Comparison of ENCODE assay signal across 8 mouse cellular contexts in genomic region chr1:128456844-128457445, GRCm38 (mm10). TPM values are rescaled to one million over a fixed set of nuclear protein-coding genes. Genes with fewer than 3 reads are reported as not detected.
DNase-seq lines count a peak whose midpoint lies in the region.

No protein-coding gene starts in this region.

- H3K27ac ChIP-seq in heart, embryonic 10.5 days, result peak overlapping the region; percentile 44; the same call in 1 of the 2 replicates

- H3K27me3 ChIP-seq in heart, embryonic 10.5 days (ENCODE audit: insufficient read depth, poor library complexity, severe bottlenecking), result no peaks in the 10 kb centered on the region

- peak overlapping the region; percentile 23; the same call in 1 of the 2 replicates for H3K4me3 ChIP-seq in heart, embryonic 10.5 days

- WGBS in heart, embryonic 10.5 days, result 38% methylated on average over 18 of the region's 18 CpGs

- no peaks in the 10 kb centered on the region for H3K9me3 ChIP-seq in heart, embryonic 10.5 days

- peaks cover 8% of the 10 kb centered on the region for H3K4me1 ChIP-seq in heart, embryonic 10.5 days

- no peaks in the 10 kb centered on the region for H3K36me3 ChIP-seq in heart, embryonic 10.5 days

- peak; percentile 5 for DNase-seq in ovary, adult 18-20 months (ENCODE audit: low spot score)
- no peak for DNase-seq in ovary, postnatal 10 days (ENCODE audit: low spot score)
- no peak for DNase-seq in heart, embryonic 10.5 days (ENCODE audit: low spot score)
- peak; percentile 31 for DNase-seq in kidney, adult 18-20 months
- peak; percentile 63 for DNase-seq in lung, postnatal 14 days
- no peak for DNase-seq in yolk sac, embryonic 10.5 days (ENCODE audit: low spot score)
- no peak for DNase-seq in right cerebral cortex, postnatal 10 days (ENCODE audit: low spot score in 2 of 2)
- no peak for DNase-seq in MN1 (ENCODE audit: low spot score)

RNA-seq across cellular contexts. Expression of gene Dars, which starts 39.8 kb away (rescaled TPM):
- 137 and 155 TPM in 2 replicates for polyA plus RNA-seq in heart, embryonic 10.5 days (2016; fragmentation: Nextera tagmentation; extraction: Ambion mirVana)

Comparison
In these comparisons a context has a peak if more than half of its experiments do, and no peak if none do; other contexts are left out.
1. DNase-seq: peak in ovary, adult 18-20 months (single experiment), kidney, adult 18-20 months (single experiment) and lung, postnatal 14 days (single experiment); none in ovary, postnatal 10 days (single experiment), heart, embryonic 10.5 days (single experiment), yolk sac, embryonic 10.5 days (single experiment), right cerebral cortex, postnatal 10 days (0 of 2) and MN1 (single experiment).